Mouse (Mus musculus) midbrain, embryonic 14.5 days (tissue): Measurements from ENCODE around the gene Oasl1. TPM values are rescaled to one million over a fixed set of nuclear protein-coding genes. Genes with fewer than 3 reads are reported as not detected.
A peak's percentile ranks its signal among the peaks of the same experiment; 100 is the strongest.

ENCODE experiments used
- ATAC-seq: fragments of 200-750 bp; cut with Nextera tagmentation; 2 replicates; pipeline ENCODE4 v1.8.0; 2017; ENCODE audit warnings: moderate number of reproducible peaks, moderate library complexity; ENCODE audit not compliant: low FRiP score, low TSS enrichment
- DNase-seq: peaks from one replicate; pipeline ENCODE4 v3.0.0-alpha.2; 2015
- H3K27ac ChIP-seq: fragments of 300-500 bp; sonication (generic); replicated peaks from 2 replicates; pipeline ENCODE4 v1.5.1; 2014; ENCODE audit warnings: mild to moderate bottlenecking, low read depth, low read length, moderate library complexity
- H3K27me3 ChIP-seq: fragments of 300-500 bp; sonication (generic); 2 replicates; pipeline ENCODE4 v1.6.1; 2014; ENCODE audit warnings: low read length, control low read depth, mixed read lengths; ENCODE audit not compliant: control insufficient read depth, insufficient read depth
- H3K36me3 ChIP-seq: fragments of 300-500 bp; sonication (generic); 2 replicates; pipeline ENCODE4 v1.6.1; 2014; ENCODE audit warnings: low read length, control low read depth; ENCODE audit not compliant: control insufficient read depth, insufficient read depth
- H3K4me1 ChIP-seq: fragments of 300-500 bp; sonication (generic); 2 replicates; pipeline ENCODE4 v1.6.1; 2014; ENCODE audit warnings: mild to moderate bottlenecking, antibody characterized with exemption, low read length, control low read depth; ENCODE audit not compliant: control insufficient read depth, insufficient read depth
- H3K4me2 ChIP-seq: fragments of 300-500 bp; sonication (generic); 2 replicates; pipeline ENCODE4 v1.6.1; 2014; ENCODE audit warnings: mild to moderate bottlenecking, low read length, moderate library complexity
- H3K4me3 ChIP-seq: fragments of 300-500 bp; sonication (generic); replicated peaks from 2 replicates; pipeline ENCODE4 v1.5.1; 2014; ENCODE audit warnings: low read depth, low read length
- H3K9ac ChIP-seq: fragments of 300-500 bp; sonication (generic); replicated peaks from 2 replicates; pipeline ENCODE4 v1.6.1; 2014; ENCODE audit warnings: mild to moderate bottlenecking, low read length, moderate library complexity
- H3K9me3 ChIP-seq: fragments of 300-500 bp; sonication (generic); 2 replicates; pipeline ENCODE4 v1.6.1; 2016; ENCODE audit warnings: low read length, control low read depth, mixed read lengths; ENCODE audit not compliant: control insufficient read depth
- WGBS: fragments of 180-500 bp; shearing (Covaris S2); extraction: QIAGEN DNeasy Blood & Tissue Kit; methylation state at CpG from one replicate; pipeline ENCODE4 v1.1.7; 2014; 5-methylcytosine and 5-hydroxymethylcytosine counted together
- polyA plus RNA-seq: library from polyadenylated mRNA; unstranded; fragments of >200 nt; fragmentation: Nextera tagmentation; extraction: Ambion mirVana; gene quantifications from 2 replicates; pipeline ENCODE4 v1.2.1, GENCODE M21; 2014

Gene Oasl1
- polyA plus RNA-seq, 1 experiment from 2014 or later: 2.0 TPM

- peaks cover 7% of the 10 kb centered on the region for H3K4me1 ChIP-seq
- H3K9ac ChIP-seq: no peak overlapping the region; the same call in 1 of the 2 replicates
- 25% methylated on average over 16 of the region's 16 CpGs for WGBS
- no peaks in the 10 kb centered on the region for H3K27me3 ChIP-seq
- H3K4me3 ChIP-seq: peak overlapping the region; percentile 31; the same call in 1 of the 2 replicates
- peak overlapping the region; percentile 58 for H3K4me2 ChIP-seq
- DNase-seq (peak; percentile 4), ATAC-seq (no peak)
- no peaks in the 10 kb centered on the region for H3K9me3 ChIP-seq
- H3K27ac ChIP-seq: no peak overlapping the region
- no peaks in the 10 kb centered on the region for H3K36me3 ChIP-seq
Observed at GRCm38 (mm10) chr5:114980122-114980748, 57.2 kb downstream of the Oasl1 start.

GRCm38 (mm10) chr5:114982001-114982400, 59.0 kb downstream of the Oasl1 start:
- H3K4me2 ChIP-seq: no peak overlapping the region
- DNase-seq (no peak), ATAC-seq (no peak)
- 56% methylated on average over 15 of the region's 15 CpGs for WGBS
- no peak overlapping the region for H3K9ac ChIP-seq
- H3K4me3 ChIP-seq: no peak overlapping the region
- peaks cover 7% of the 10 kb centered on the region for H3K4me1 ChIP-seq
- no peaks in the 10 kb centered on the region for H3K27me3 ChIP-seq
- H3K9me3 ChIP-seq: no peaks in the 10 kb centered on the region
- H3K27ac ChIP-seq: no peak overlapping the region
- H3K36me3 ChIP-seq: no peaks in the 10 kb centered on the region

- Histone ChIP-seq H3K27me3 (no peaks in the 10 kb centered on the region), H3K4me2 (no peak overlapping the region), H3K4me1 (no peaks in the 10 kb centered on the region), H3K27ac (no peak overlapping the region), H3K36me3 (no peaks in the 10 kb centered on the region), H3K4me3 (no peak overlapping the region), H3K9ac (no peak overlapping the region), H3K9me3 (peaks cover 4% of the 10 kb centered on the region; the same call in 1 of the 2 replicates)
- ATAC-seq (no peak), DNase-seq (no peak)
Observed at GRCm38 (mm10) chr5:114985074-114985473, 62.0 kb downstream of the Oasl1 start.

Other genes starting within 250 kb of the Oasl1 start
- gene Gltp, start 232.3 kb upstream of the Oasl1 start, polyA plus RNA-seq: 27.6 and 30.4 TPM in 2 replicates
- gene Tchp, start 215.5 kb upstream of the Oasl1 start, polyA plus RNA-seq: 14.0 and 14.4 TPM in 2 replicates
- 40.9 and 48.5 TPM in 2 replicates for gene Ankrd13a, start 148.6 kb upstream of the Oasl1 start, polyA plus RNA-seq
- 36.3 and 39.5 TPM in 2 replicates for gene Git2, start 147.7 kb upstream of the Oasl1 start, polyA plus RNA-seq
- gene 1500011B03Rik, start 99.8 kb upstream of the Oasl1 start, polyA plus RNA-seq: 276 and 315 TPM in 2 replicates
- gene 4930519G04Rik, start 69.6 kb upstream of the Oasl1 start, polyA plus RNA-seq: not detected in 2 replicates
- gene Gm9936, start 64.6 kb upstream of the Oasl1 start, polyA plus RNA-seq: 3.4 and 3.5 TPM in 2 replicates
- 2.5 and 7.9 TPM in 2 replicates for gene Oasl2, start 26.3 kb upstream of the Oasl1 start, polyA plus RNA-seq
- 92.1 and 113 TPM in 2 replicates for gene 2210016L21Rik, start 18.9 kb downstream of the Oasl1 start, polyA plus RNA-seq
- gene Hnf1a, start 47.9 kb downstream of the Oasl1 start, polyA plus RNA-seq: not detected in 2 replicates
- 33.1 and 35.5 TPM in 2 replicates for gene Sppl3, start 87.9 kb downstream of the Oasl1 start, polyA plus RNA-seq
- gene Gm10401, start 175.1 kb downstream of the Oasl1 start, polyA plus RNA-seq: 59.4 and 72.9 TPM in 2 replicates
- 13.8 and 14.6 TPM in 2 replicates for gene Acads, start 196.1 kb downstream of the Oasl1 start, polyA plus RNA-seq
- gene Unc119b, start 211.7 kb downstream of the Oasl1 start, polyA plus RNA-seq: 29.1 and 37.2 TPM in 2 replicates
- 14.6 and 18.6 TPM in 2 replicates for gene Mlec, start 234.9 kb downstream of the Oasl1 start, polyA plus RNA-seq